Mouse (Mus musculus) ES-Bruce4 (cell line): ENCODE measurements around the gene Dhdh. TPM values are rescaled to one million over a fixed set of nuclear protein-coding genes. Genes with fewer than 3 reads are reported as not detected.
"Not testable (repeated sequence)": the region's sequence is repeated elsewhere in the genome, so short reads cannot be mapped to it uniquely, and the experiment has no call there.

Source experiments
- H3K27ac ChIP-seq: 2 replicates; pipeline ENCODE4 v1.5.1; 2012; ENCODE audit warnings: low read length, inconsistent platforms; ENCODE audit not compliant: insufficient read depth
- H3K27me3 ChIP-seq: 2 replicates; pipeline ENCODE4 v1.6.1; 2012; ENCODE audit warnings: mild to moderate bottlenecking, low read length, inconsistent platforms; ENCODE audit not compliant: control insufficient read depth, poor library complexity, insufficient read depth, severe bottlenecking
- H3K36me3 ChIP-seq: 2 replicates; pipeline ENCODE4 v1.6.1; 2012; ENCODE audit warnings: inconsistent platforms, mild to moderate bottlenecking, low read length, moderate library complexity; ENCODE audit not compliant: control insufficient read depth, poor library complexity, insufficient read depth, severe bottlenecking
- H3K4me1 ChIP-seq: one replicate; pipeline ENCODE4 v1.8.1; 2011; ENCODE audit warnings: low read length; ENCODE audit not compliant: control insufficient read depth, insufficient read depth
- H3K4me3 ChIP-seq: 2 replicates; pipeline ENCODE4 v1.5.1; 2011; ENCODE audit warnings: low read depth, mild to moderate bottlenecking, low read length
- H3K9ac ChIP-seq: 2 replicates; pipeline ENCODE4 v1.6.1; 2012; ENCODE audit warnings: low read depth, mild to moderate bottlenecking, inconsistent platforms; ENCODE audit not compliant: poor library complexity, severe bottlenecking
- H3K9me3 ChIP-seq: replicated peaks from 2 replicates; pipeline ENCODE4 v1.6.1; 2012; ENCODE audit warnings: mild to moderate bottlenecking, low read length, inconsistent platforms; ENCODE audit not compliant: control insufficient read depth, poor library complexity, insufficient read depth, severe bottlenecking
- CTCF ChIP-seq: IDR thresholded peaks from one replicate; pipeline ENCODE4 v1.8.1; 2011; ENCODE audit warnings: low read depth, low read length
- EP300 ChIP-seq: IDR thresholded peaks from 2 replicates; pipeline ENCODE4 v1.6.1; 2011; ENCODE audit warnings: low read depth, low read length; ENCODE audit not compliant: insufficient read depth
- POLR2A ChIP-seq: IDR thresholded peaks from one replicate; pipeline ENCODE4 v1.8.1; 2011; ENCODE audit warnings: low read length; ENCODE audit not compliant: insufficient read depth
- polyA plus RNA-seq: library from polyadenylated mRNA; stranded (reverse); fragments of >200 nt; gene quantifications from 2 replicates; pipeline ENCODE4 v1.2.4, GENCODE M21; 2011; ENCODE audit warnings: low read depth; ENCODE audit not compliant: missing spikeins, insufficient read depth, insufficient read length

Dhdh gene
- polyA plus RNA-seq: 15.3 and 15.5 TPM in 2 replicates

DNA sequence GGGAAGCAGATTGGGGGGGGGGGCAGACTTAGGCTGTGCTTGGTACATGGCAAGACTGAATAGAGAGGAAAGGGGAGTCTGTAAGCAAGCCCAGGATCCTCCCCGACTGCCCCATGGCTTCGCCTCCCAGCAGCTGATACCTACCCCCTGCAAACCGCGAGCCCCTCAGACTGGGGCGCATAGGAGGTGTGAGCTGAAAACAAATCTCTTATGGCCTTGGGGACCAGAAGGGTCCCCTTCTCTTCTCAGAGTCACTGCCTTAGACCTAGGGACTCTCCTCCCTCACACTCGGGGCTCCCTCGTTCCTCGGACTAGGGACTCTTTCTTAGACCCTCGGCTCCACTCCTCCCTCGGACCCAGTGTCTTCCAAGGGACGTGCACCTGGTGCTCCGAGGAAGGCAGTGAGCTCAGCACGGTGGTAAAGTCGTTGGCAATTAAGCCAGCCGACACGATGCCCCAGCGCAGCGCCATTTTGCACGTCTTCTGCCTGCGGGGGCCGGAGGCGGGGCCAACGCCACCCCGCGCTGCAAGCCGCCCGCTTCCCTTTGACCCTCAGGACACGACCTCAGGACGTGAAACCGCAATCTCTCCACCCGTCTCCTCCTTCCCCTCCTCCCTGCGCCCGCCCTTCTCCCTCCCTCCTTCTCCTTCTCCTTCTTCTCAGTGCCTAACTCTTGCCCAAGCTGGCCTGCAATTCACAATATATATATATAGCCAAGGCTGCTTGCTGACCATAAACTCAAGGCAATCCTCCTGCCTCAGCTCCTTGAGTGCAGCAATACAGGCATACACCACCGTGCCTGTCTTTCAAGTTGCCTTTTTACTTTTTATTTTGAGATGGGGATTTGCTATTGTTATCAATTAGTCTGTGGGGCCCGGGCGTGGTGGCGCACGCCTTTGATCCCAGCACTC is at the start of gene Dhdh:
Dhdh (minus strand) TSS at position 513 of the 912 bp plus-strand sequence.
- Histone ChIP-seq H3K4me1 (peaks cover 5% of the 10 kb centered on the region), H3K9ac (peak within 1 kb of the TSS; percentile 87), H3K9me3 (no peaks in the 10 kb centered on the region), H3K27me3 (no peaks in the 10 kb centered on the region), H3K27ac (no peak within 1 kb of the TSS; the same call in 1 of the 2 replicates), H3K36me3 (no peaks in the 10 kb centered on the region), H3K4me3 (peak within 1 kb of the TSS; percentile 98)
- TF ChIP-seq CTCF (no peak), EP300 (peak; percentile 52; the same call in 1 of the 2 replicates), POLR2A (peak; percentile 76)

- H3K27ac ChIP-seq: no peak overlapping the region; the same call in 1 of the 2 replicates
- no peaks in the 10 kb centered on the region for H3K36me3 ChIP-seq
- H3K9me3 ChIP-seq: no peaks in the 10 kb centered on the region
- peaks cover 2% of the 10 kb centered on the region for H3K4me1 ChIP-seq
- H3K4me3 ChIP-seq: peak overlapping the region; percentile 87
- H3K9ac ChIP-seq: peak overlapping the region; percentile 61
- TF ChIP-seq EP300 (no peak), CTCF (no peak), POLR2A (no peak)
- no peaks in the 10 kb centered on the region for H3K27me3 ChIP-seq
Observed at GRCm38 (mm10) chr7:45537602-45538001, 49.0 kb upstream of the Dhdh start.

DNA sequence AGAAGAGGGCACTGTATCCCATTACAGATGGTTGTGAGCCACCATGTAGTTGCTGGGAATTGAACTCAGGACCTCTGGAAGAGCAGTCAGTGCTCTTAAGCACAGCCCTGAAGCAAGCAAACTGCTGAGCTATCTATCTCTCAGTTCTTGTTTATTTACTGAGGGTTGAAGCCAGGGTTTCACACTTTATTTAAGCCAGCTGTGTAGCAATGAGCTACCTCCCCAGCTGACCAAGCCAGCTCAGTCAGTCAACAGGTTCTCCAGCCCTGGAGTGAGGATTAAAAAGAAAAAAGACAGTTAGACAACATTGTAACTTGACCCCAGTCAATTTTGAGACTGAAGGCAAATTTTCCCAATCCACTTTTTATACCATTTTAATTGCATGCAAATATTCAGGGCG is 47.1 kb upstream of the Dhdh start:
- no peak for TF ChIP-seq CTCF
- no peak for TF ChIP-seq EP300
- no peak overlapping the region for H3K9ac ChIP-seq

DNA sequence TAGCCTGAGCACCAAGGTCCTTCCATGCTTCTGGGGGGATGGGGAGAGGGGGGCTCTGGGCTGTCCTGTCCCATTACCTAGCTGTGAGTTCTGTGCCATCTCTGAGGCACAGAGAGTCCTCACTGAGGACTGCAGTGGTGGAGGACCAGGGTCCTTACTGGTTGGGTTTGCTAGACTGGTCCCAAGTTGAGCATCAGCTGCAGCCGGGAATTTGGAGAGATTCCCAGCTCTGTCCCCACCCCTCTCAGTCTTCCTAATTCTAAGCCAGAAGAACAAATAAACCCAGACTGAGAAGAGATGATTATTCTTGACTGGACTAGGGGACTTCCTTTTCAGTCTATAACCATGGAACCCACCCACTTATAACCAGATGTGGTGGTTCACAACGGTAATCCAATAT is 42.0 kb upstream of the Dhdh start:
- H3K36me3 ChIP-seq: no peaks in the 10 kb centered on the region
- no peaks in the 10 kb centered on the region for H3K9me3 ChIP-seq
- no peak for TF ChIP-seq CTCF
- TF ChIP-seq POLR2A: no peak
- no peak for TF ChIP-seq EP300
- no peak overlapping the region for H3K9ac ChIP-seq
- H3K4me3 ChIP-seq: no peak overlapping the region
- H3K27ac ChIP-seq: no peak overlapping the region
- no peaks in the 10 kb centered on the region for H3K27me3 ChIP-seq
- peaks cover 9% of the 10 kb centered on the region for H3K4me1 ChIP-seq

More for the DNA sequence above, 47.1 kb upstream of the Dhdh start:
- Histone ChIP-seq H3K4me3 (no peak overlapping the region), H3K27me3 (no peaks in the 10 kb centered on the region), H3K4me1 (peaks cover 6% of the 10 kb centered on the region), H3K27ac (no peak overlapping the region), H3K9me3 (no peaks in the 10 kb centered on the region), H3K36me3 (no peaks in the 10 kb centered on the region)

DNA sequence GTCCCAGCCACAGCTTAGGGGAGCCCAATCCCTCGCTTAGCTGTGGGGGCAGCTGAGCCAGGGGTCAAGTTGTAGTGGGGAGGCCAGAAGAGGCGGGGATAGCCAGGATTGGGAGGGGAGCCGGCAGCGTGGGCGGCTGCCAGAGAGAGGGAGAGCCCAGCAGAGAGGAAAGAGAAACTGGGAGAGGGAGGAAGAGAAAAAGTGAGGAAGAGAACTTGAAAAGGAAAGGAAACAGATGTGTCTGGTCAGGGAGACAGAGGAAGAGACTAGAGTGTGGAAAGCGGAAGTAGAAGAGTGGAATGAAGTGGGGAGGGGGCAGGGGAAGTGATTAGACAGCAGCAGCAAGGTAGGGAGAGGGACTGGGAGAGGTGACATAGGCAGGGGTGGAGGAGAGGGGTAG is 40.9 kb upstream of the Dhdh start:
- Histone ChIP-seq H3K27ac (no peak overlapping the region), H3K9me3 (no peaks in the 10 kb centered on the region), H3K27me3 (no peaks in the 10 kb centered on the region), H3K9ac (no peak overlapping the region), H3K4me1 (peaks cover 7% of the 10 kb centered on the region), H3K36me3 (peaks cover 2% of the 10 kb centered on the region), H3K4me3 (no peak overlapping the region)
- TF ChIP-seq CTCF (no peak), POLR2A (no peak), EP300 (no peak)

DNA sequence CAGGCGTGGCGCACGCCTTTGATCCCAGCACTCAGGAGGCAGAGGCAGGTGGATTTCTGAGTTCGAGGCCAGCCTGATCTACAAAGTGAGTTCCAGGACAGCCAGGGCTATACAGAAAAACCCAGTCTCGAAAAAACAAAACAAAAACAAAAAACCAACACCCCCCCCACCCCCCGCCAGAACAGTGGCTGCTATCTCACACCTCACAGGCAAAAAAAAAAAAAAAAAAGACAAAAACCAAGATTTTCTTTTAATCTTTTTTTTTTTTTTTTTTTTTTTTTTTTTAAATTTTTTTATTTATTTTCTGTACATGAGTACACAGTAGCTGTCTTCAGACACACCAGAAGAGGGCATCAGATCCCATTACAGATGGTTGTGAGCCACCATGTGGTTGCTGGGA is 38.6 kb upstream of the Dhdh start:
- H3K27ac ChIP-seq, H3K27me3 ChIP-seq, H3K4me1 ChIP-seq, H3K9me3 ChIP-seq, H3K9ac ChIP-seq: not testable (repeated sequence)
- peaks cover 12% of the 10 kb centered on the region for H3K36me3 ChIP-seq
- H3K4me3 ChIP-seq: peak overlapping the region; percentile 5; the same call in 1 of the 2 replicates
